Mouse (Mus musculus): Measurements from ENCODE around the gene Ugt1a5. TPM values are rescaled to one million over a fixed set of nuclear protein-coding genes. Genes with fewer than 3 reads are reported as not detected.

Ugt1a5 gene
- polyA plus RNA-seq, 1 experiment from 2014 or later = not detected

GRCm38 (mm10) chr1:88262255-88262654, 96.4 kb downstream of the Ugt1a5 start:
- H3K36me3 ChIP-seq = peaks cover 80% of the 10 kb centered on the region
- H3K9ac ChIP-seq = no peak overlapping the region
- H3K27ac ChIP-seq = no peak overlapping the region
- WGBS = 83% methylated on average over 4 of the region's 4 CpGs
- no peaks in the 10 kb centered on the region for H3K27me3 ChIP-seq
- H3K4me3 ChIP-seq = no peak overlapping the region
- H3K4me1 ChIP-seq = no peaks in the 10 kb centered on the region
- H3K9me3 ChIP-seq (replicated peaks) = peaks cover 43% of the 10 kb centered on the region
- no peak overlapping the region for H3K4me2 ChIP-seq (replicated peaks)
- ATAC-seq (ENCODE audit: low FRiP score) = no peak

GRCm38 (mm10) chr1:88262961-88263360, 97.1 kb downstream of the Ugt1a5 start:
- Histone ChIP-seq H3K27me3 (no peaks in the 10 kb centered on the region), H3K36me3 (peaks cover 87% of the 10 kb centered on the region), H3K4me3 (no peak overlapping the region), H3K9me3 (replicated peaks) (peaks cover 36% of the 10 kb centered on the region), H3K9ac (no peak overlapping the region), H3K27ac (no peak overlapping the region), H3K4me2 (replicated peaks) (no peak overlapping the region), H3K4me1 (no peaks in the 10 kb centered on the region)
- ATAC-seq (ENCODE audit: low FRiP score) = no peak
- WGBS = 78% methylated on average over 6 of the region's 6 CpGs

GRCm38 (mm10) chr1:88263778-88264177, 98.0 kb downstream of the Ugt1a5 start:
- Histone ChIP-seq H3K4me2 (replicated peaks) (no peak overlapping the region), H3K27me3 (no peaks in the 10 kb centered on the region), H3K36me3 (peaks cover 95% of the 10 kb centered on the region), H3K4me1 (no peaks in the 10 kb centered on the region), H3K9me3 (replicated peaks) (peaks cover 30% of the 10 kb centered on the region), H3K9ac (no peak overlapping the region), H3K4me3 (no peak overlapping the region), H3K27ac (no peak overlapping the region)
- no peak for ATAC-seq (ENCODE audit: low FRiP score)
- WGBS = 92% methylated on average over 5 of the region's 5 CpGs

- no peak overlapping the region for H3K9ac ChIP-seq
- ATAC-seq (ENCODE audit: low FRiP score) = no peak
- H3K27me3 ChIP-seq = no peaks in the 10 kb centered on the region
- H3K27ac ChIP-seq = no peak overlapping the region
- WGBS = 92% methylated on average over 7 of the region's 7 CpGs
- H3K36me3 ChIP-seq = peaks cover 99% of the 10 kb centered on the region
- peaks cover 27% of the 10 kb centered on the region for H3K9me3 ChIP-seq (replicated peaks)
- H3K4me1 ChIP-seq = no peaks in the 10 kb centered on the region
- H3K4me2 ChIP-seq (replicated peaks) = no peak overlapping the region
- no peak overlapping the region for H3K4me3 ChIP-seq
Observed at GRCm38 (mm10) chr1:88264237-88264868, 98.5 kb downstream of the Ugt1a5 start.

GRCm38 (mm10) chr1:88264869-88265240, 99.0 kb downstream of the Ugt1a5 start:
- peaks cover 99% of the 10 kb centered on the region for H3K36me3 ChIP-seq
- H3K27ac ChIP-seq = no peak overlapping the region
- WGBS = 77% methylated on average over 4 of the region's 4 CpGs
- H3K27me3 ChIP-seq = no peaks in the 10 kb centered on the region
- H3K9ac ChIP-seq = no peak overlapping the region
- no peaks in the 10 kb centered on the region for H3K4me1 ChIP-seq
- no peak overlapping the region for H3K4me2 ChIP-seq (replicated peaks)
- H3K4me3 ChIP-seq = no peak overlapping the region
- H3K9me3 ChIP-seq (replicated peaks) = peaks cover 22% of the 10 kb centered on the region
- no peak for ATAC-seq (ENCODE audit: low FRiP score)

- no peak overlapping the region for H3K4me2 ChIP-seq (replicated peaks)
- no peaks in the 10 kb centered on the region for H3K4me1 ChIP-seq
- no peak overlapping the region for H3K9ac ChIP-seq
- no peaks in the 10 kb centered on the region for H3K27me3 ChIP-seq
- no peak overlapping the region for H3K27ac ChIP-seq
- peaks cover 17% of the 10 kb centered on the region; the same call in 1 of the 2 replicates for H3K9me3 ChIP-seq (replicated peaks)
- no peak overlapping the region for H3K4me3 ChIP-seq
- peaks cover 89% of the 10 kb centered on the region for H3K36me3 ChIP-seq
- 88% methylated on average over 13 of the region's 13 CpGs for WGBS
- ATAC-seq (ENCODE audit: low FRiP score) = no peak
Observed at GRCm38 (mm10) chr1:88266123-88266522, 100.3 kb downstream of the Ugt1a5 start.

GRCm38 (mm10) chr1:88267489-88267888, 101.7 kb downstream of the Ugt1a5 start:
- Histone ChIP-seq H3K27ac (no peak overlapping the region), H3K9me3 (replicated peaks) (0 out of 2 replicates have a peak, but pooled peaks cover 13% of the 10 kb centered on the region), H3K4me3 (no peak overlapping the region), H3K4me2 (replicated peaks) (no peak overlapping the region), H3K36me3 (peaks cover 86% of the 10 kb centered on the region), H3K4me1 (no peaks in the 10 kb centered on the region), H3K27me3 (no peaks in the 10 kb centered on the region), H3K9ac (no peak overlapping the region)
- 95% methylated on average over 6 of the region's 6 CpGs for WGBS
- 0 out of 2 replicates have a peak, but pooled peaks have one; percentile 0 for ATAC-seq (ENCODE audit: low FRiP score)

GRCm38 (mm10) chr1:88268070-88268469, 102.3 kb downstream of the Ugt1a5 start:
- WGBS = 88% methylated on average over 6 of the region's 6 CpGs
- Histone ChIP-seq H3K4me2 (replicated peaks) (no peak overlapping the region), H3K4me1 (no peaks in the 10 kb centered on the region), H3K4me3 (no peak overlapping the region), H3K9me3 (replicated peaks) (0 out of 2 replicates have a peak, but pooled peaks cover 13% of the 10 kb centered on the region), H3K36me3 (peaks cover 86% of the 10 kb centered on the region), H3K27ac (no peak overlapping the region), H3K27me3 (no peaks in the 10 kb centered on the region), H3K9ac (no peak overlapping the region)
- ATAC-seq (ENCODE audit: low FRiP score) = no peak

Other genes with a start within 250 kb of the Ugt1a5 start
- 35.9 and 37.2 TPM in 2 replicates for gene Usp40, start 157.5 kb upstream of the Ugt1a5 start, polyA plus RNA-seq (2016; fragmentation: Nextera tagmentation; extraction: Ambion mirVana)
- gene Ugt1a10, start 110.6 kb upstream of the Ugt1a5 start, polyA plus RNA-seq (2016; fragmentation: Nextera tagmentation; extraction: Ambion mirVana) = not detected in 2 replicates
- not detected in 2 replicates for gene Ugt1a9, start 95.2 kb upstream of the Ugt1a5 start, polyA plus RNA-seq (2016; fragmentation: Nextera tagmentation; extraction: Ambion mirVana)
- not detected in 2 replicates for gene Ugt1a8, start 78.2 kb upstream of the Ugt1a5 start, polyA plus RNA-seq (2016; fragmentation: Nextera tagmentation; extraction: Ambion mirVana)
- 0.80 and 1.4 TPM in 2 replicates for gene Ugt1a7c, start 71.0 kb upstream of the Ugt1a5 start, polyA plus RNA-seq (2016; fragmentation: Nextera tagmentation; extraction: Ambion mirVana)
- 0.47 and 1.0 TPM in 2 replicates for gene Ugt1a6b, start 62.8 kb upstream of the Ugt1a5 start, polyA plus RNA-seq (2016; fragmentation: Nextera tagmentation; extraction: Ambion mirVana)
- 1.0 and 1.9 TPM in 2 replicates for gene Ugt1a6a, start 31.2 kb upstream of the Ugt1a5 start, polyA plus RNA-seq (2016; fragmentation: Nextera tagmentation; extraction: Ambion mirVana)
- gene Ugt1a2, start 34.6 kb downstream of the Ugt1a5 start, polyA plus RNA-seq (2016; fragmentation: Nextera tagmentation; extraction: Ambion mirVana) = 0.10 and 0.12 TPM in 2 replicates
- gene Dnajb3, start 39.8 kb downstream of the Ugt1a5 start, polyA plus RNA-seq (2016; fragmentation: Nextera tagmentation; extraction: Ambion mirVana) = 14.1 and 19.0 TPM in 2 replicates
- not detected in 2 replicates for gene Ugt1a1, start 45.9 kb downstream of the Ugt1a5 start, polyA plus RNA-seq (2016; fragmentation: Nextera tagmentation; extraction: Ambion mirVana)
- gene Mroh2a, start 61.0 kb downstream of the Ugt1a5 start, polyA plus RNA-seq (2016; fragmentation: Nextera tagmentation; extraction: Ambion mirVana) = 1.0 and 1.3 TPM in 2 replicates
- 167 and 169 TPM in 2 replicates for gene Hjurp, start 111.6 kb downstream of the Ugt1a5 start, polyA plus RNA-seq (2016; fragmentation: Nextera tagmentation; extraction: Ambion mirVana)
- gene Trpm8, start 111.6 kb downstream of the Ugt1a5 start, polyA plus RNA-seq (2016; fragmentation: Nextera tagmentation; extraction: Ambion mirVana) = not detected in 2 replicates
- gene Spp2, start 240.9 kb downstream of the Ugt1a5 start, polyA plus RNA-seq (2016; fragmentation: Nextera tagmentation; extraction: Ambion mirVana) = not detected in 2 replicates

Measured in hindbrain, embryonic 12.5 days (tissue).